Mouse (Mus musculus): ENCODE results near the gene Frrs1l.

Frrs1l gene

DNA sequence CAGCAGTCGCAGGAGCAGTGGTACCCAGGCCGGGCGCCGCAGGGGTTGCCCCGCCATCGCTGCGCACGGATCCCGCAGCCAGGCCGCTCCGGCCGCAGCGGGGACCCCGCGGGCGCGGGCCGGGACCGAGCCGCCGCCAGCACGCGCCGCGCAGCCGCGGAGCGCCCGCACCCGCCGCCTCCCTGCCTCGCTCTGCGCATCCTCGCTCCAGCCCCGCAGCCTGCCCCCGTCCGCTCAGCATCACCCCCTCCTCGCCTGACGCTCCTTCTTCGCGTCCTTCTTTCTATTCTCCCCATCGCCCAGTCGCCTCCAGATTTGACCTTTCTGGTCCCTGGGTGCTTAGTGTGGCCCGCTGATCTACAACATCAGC lies at the start of gene Frrs1l:
Gene Frrs1l, minus strand, starts transcription at position 177 of the 370 bp plus-strand sequence.
- no peak for DNase-seq

DNA sequence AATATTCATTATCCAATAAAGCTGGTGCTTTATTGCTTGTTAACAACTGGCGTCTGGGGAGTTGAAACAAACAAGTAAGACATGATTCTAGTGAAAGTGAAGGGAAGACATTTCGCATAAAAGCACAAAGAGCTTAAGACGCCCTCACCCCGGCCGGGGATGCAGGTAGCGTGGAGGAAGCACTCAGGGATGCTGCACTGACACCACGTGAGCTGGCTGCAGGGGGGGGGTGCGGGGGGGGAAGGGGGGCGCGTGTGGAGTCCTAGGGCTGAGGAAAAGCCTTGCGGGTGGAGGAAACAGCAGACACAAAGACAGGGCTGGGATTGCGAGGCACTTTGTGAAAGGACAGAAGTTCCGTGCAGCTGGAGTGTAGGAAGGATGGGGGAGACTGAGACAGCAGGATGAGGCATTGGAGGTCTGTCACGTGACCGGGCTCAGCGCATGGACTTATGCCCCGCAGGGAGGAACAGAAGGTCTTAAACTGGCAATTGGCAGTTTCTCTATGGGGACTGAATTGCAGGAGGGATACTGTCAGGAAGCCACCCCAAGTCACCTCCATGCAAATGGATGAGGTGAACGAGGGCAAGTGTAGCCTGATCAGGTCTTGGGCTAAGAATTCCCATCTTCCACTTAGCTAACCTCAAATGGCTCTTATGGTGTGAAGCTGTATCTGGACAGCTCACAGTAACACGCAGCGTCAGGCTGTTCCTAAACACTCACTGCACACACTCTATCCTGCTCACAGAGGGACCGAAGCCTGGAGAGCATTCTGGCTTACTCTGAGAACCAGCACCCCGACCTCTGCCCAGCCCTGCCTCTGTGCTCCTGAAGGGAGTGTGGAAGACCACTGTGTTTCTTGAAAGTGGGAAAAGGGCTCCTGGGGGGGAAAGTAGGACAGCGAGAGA lies 49.2 kb upstream of the Frrs1l start:
- DNase-seq: no peak

DNA sequence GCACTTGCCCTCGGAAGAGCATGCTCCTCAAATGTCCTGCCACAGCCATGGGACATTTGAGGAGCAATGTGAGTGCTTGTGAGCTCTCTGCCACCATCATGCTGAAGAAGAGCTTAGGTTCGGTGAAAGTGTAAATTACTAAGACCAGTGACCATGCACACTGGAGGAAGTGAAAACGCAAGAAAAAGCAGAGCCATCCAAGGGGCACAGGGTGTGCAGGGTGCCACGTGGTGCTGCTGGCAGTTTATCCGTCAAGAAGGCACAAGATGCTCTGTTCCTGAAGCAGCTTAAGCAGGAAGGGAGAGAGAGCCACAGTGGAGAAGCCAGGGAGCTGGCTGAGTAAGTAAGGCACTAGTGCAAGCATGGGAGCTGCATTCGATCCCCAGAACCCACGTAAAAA lies 47.4 kb upstream of the Frrs1l start:
- no peak for DNase-seq

DNA sequence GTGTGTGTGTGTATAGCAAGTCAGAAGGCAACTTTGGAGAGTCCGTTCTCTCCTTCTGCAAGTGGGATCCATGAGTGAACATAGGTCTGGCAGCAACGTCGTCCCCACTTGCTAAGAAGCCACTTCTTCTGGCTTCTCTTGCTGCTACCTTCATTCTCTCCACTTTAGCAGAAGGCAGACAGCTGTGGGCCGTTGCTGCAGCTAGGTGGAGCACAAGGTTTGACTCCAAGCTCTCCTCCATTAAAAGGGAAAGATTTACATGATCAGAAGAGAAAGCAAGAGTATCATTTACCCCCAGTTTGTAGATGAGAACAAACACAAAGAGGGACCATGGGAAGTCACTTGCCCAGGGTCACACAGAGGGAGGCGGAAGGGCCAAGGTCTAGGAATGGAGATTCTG lies 44.0 kb upstream of the Frrs1l start:
- no peak for DNase-seq

DNA sequence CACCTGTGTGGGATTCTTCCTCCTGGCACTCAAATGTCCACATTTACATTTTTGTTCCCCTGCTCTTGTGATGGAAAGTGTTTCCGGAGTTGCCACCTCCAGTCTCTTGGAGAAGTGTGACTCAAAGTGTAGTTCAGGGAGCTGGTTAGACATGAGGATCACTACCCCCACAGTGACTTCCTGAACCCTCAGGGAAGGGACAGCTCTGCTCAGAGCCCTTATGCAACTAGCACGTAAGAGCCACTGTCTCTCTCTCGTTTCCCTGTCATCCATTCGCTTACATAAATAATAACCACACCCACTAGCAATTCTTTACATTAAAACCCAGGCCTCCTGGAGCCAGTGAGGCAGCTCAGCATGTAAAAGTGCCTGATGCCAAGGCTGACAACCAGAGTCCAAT lies 41.2 kb upstream of the Frrs1l start:
- no peak for DNase-seq

DNA sequence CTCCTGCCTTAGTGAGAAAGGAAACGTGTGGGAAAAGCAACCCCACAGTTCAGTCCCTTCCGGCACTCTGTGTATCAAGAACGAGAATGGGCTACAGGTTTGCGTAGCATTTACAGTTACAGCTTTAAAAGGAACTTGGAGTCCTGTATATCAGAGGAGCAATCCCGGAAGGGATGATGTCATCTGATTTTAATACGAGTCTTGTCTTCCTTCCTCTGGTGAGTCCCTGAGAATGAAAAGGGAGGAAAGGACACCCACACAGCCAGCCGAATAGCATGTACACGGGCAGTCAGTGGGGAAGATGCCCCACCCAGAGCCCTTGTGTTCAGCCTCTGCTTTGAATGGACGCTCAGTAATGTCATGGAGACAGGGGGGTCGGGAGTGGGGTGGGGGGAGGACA lies 37.8 kb upstream of the Frrs1l start:
- DNase-seq: no peak

DNA sequence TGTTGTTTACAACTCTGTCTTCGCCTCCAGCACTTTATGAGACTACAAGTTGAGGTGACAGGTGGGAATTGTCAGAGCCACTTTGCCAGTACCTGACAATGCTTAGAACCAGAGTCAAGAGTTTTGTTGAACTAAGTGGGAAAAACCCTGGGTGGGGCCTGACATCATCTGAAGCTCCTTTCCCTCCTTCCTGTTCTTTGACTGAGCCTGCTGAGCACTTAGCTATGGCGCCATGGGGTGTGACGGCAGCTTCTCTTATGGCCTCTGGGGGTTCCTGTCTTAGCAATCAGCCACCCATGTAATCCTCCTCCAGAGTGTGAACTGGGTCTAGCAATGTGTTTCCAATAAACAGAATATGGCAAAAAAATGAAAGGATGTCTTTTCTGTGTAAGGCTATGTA lies 33.3 kb upstream of the Frrs1l start:
- DNase-seq: no peak

DNA sequence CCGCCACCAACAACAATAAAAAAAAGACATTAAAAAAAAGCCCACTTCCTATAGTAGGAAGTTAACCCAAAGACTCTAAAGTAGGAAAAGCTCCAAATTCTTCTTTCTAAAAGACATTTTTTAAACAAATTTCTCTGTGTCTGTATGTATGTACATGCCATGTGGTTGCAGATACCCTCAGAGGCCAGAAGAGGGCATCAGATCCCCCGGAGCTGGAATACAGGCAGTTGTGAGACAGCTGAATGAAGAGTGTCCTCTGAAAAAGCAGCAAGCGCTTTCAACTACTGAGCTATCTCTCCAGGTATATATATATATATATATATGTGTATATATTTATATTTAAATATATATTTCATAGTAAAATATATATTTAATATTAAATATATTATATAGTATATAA lies 31.1 kb upstream of the Frrs1l start:
- DNase-seq: no peak

DNA sequence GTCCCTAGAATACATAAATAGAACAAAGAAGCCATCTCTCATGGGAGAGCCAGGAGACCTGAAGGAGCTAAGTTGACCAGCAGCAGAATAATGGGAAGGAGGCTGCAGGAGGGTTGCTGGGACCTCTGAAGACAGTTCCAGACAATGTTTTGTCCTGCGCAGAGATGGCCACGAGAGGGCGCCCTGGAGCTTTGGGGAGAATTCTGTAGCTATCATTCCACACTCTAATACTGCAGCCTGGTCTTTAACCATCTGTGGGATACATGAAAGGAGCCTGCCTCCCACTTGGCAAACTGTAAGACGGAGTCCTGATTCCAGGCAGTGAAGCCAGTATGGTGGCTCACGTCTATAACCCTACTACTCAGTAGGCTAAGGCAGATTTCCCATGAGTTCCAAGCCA lies 27.0 kb upstream of the Frrs1l start:
- peak; percentile 66 to 76 for DNase-seq

DNA sequence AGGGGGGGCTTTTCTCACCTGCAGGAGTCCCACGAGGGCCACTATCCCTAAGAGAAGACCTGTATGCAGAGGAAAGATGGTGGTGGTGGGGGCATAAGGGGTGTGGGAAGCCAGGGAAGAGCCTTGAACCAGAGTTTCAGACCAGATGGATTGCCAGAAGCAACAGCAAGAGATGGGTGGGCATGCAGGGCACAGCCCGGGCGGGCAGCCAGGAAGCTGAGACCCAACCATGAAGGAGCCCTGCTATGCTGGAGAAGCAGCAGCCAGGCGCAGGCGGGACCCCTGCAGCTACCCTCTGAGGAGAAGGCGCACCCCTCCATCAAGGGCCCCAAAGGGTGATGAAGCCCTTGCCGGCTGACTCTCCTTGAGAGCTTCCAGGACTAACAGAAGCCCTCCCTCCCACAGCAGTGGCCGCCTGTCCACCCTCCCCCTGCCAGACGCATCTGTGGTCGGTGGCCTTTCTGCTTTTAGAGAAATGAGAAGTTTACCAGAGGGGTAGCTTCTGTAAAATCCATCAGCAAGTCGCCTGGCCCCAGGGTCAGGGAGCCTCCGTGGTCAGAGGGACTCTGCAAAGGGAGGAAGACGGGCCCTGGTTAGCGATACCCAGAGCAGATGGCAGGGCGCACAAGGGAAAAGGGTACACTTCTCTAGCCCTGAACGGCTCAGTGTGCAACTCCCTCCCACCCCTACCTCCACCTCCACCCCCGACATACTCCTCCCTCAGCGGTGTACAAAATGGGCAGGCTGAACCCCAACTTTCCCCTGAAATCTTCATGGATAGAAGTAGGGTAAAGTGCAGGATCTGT lies 26.4 kb upstream of the Frrs1l start:
- no peak for DNase-seq

DNA sequence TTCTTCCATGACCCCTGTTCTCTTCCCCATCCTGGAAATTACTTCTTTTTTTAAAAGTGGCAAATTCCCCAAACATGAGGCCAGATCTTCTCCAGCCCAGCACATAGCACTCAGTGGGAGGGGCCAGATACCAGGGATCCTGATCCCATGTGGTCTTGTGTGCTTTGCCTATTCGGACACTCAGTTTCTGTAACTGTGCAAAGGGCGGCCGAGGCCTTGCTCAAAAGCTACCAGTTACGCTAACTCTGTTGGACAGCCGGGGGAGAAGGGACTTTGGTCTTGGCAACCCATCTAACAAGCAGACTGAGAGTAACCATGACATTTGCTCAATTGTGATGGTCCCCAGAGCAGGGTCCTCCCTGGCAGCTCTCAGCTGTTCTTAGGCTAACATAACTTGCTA lies 24.8 kb upstream of the Frrs1l start:
- no peak for DNase-seq

DNA sequence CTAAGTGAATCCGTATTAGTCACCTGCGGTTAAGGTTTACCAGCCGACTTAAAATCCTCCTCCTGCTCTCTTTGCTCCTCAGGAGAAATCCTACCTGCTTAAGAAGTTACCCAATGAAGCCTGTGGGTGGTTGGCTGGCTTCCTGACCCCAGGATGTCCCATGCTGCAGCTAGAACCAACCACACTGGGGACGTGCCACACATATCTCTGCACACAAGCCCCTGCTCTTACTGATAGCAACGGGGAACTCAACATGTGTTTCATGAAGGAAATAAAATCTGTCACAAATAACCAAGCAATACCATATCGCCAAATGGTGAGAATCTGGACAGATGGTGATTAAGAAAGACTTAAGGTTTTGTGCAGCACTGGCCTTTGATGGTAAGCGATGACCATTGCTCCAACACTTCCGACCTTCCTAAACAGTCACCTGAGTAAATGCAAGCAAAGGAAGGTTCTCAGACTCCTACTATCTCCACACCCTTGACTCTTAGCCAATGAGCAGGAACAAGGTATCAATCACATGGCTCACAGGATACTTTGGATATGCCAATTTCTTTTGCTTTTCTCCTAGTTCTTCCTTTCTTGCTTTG lies 21.4 kb upstream of the Frrs1l start:
- no peak for DNase-seq

DNA sequence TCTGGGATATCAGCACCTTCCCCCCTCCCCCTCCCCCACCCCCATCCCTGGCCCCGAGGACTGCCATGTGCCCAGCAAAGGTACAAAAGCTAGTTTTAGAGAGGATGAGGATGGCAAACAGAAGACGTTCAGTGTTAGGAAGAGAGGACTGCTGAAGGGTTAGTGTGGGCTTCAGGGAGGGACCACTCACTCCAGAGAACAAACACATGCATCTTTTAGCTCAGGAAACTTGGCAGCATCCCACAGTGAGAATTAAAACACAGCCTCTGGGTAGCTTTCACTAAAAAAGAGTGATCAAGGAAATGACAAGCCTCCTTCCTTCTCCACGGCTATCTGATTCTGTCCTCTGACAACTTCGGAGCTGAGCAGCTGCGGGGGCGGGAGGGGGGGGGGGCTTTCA lies 20.7 kb upstream of the Frrs1l start:
- DNase-seq: no peak

DNA sequence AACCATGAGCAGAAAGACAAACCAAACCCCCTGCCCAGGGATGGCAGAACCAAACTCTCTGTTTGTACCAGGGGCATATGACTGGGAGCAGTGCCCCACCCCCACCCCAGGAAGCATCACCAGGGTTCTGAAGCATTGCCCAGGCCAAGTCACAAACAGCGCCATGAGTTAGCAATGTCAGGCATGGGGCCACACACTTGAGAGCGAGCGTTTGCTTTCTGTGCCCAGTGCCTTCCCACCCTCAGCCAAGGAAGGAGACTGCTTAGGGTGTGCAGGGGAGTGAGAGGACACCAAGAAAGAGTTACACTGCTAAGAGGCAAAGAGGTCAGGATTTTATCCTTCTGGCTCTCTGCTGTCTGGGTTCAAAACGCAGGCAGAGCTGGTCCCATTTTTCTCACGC lies 20.2 kb upstream of the Frrs1l start:
- no peak for DNase-seq

DNA sequence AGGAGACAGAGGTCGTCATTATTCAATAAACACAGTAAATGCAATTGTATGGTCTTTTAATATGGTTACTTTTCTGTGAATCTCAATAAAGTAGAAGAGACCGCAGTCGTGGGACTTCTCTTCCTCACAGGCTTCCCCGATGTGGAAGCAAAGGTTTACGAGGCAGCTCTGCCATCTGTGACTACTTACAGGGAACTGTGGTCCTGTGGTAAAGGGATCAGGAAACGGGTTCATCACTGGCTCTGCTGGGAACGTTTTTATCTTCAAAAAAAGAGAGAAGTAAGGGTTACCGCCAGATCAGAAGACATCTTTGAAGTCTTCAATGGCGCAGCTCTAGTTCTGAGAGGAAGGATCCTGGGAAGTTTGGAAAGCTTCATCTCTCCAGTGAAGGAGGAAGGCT lies 17.5 kb upstream of the Frrs1l start:
- no peak for DNase-seq

DNA sequence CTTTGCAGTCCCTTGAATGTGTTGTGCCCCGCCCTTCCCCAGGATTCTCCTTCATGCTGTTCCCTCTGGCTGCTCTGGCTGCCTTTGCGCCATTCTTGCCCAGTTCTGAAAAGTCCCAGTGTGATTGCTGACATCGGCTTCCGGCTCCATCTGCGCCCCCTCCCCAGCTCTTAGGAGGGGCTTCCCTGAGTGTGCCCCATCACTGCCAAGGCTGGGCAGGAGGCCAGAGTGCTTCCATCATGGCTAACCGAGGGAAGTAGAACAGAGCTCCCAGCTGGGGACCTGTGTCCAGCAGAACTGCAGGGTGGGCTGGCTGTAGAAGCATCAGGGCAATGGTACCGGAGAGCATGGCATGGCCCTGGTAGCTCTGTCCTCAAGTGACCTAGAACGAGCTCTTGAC lies 14.8 kb upstream of the Frrs1l start:
- no peak for DNase-seq

DNA sequence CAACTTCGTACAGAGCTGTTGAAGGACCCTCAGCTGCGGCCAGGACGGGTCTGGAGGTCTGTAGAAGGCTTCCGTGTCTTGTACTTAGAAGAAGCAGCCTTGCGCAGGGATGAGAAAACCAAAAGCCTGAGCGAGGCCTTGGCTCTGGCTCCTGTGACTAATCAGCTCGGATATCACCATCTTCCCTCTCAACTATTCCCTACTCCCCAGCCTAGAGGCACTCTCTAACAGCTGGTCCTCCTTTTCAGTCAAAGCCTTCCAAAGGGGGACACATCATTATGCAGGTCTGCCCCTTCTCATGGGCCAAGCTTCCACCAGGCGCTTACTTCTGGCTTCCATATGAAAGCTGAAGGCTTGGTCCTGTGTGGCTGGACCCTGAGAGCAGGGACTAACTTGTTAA lies 13.7 kb upstream of the Frrs1l start:
- no peak for DNase-seq

DNA sequence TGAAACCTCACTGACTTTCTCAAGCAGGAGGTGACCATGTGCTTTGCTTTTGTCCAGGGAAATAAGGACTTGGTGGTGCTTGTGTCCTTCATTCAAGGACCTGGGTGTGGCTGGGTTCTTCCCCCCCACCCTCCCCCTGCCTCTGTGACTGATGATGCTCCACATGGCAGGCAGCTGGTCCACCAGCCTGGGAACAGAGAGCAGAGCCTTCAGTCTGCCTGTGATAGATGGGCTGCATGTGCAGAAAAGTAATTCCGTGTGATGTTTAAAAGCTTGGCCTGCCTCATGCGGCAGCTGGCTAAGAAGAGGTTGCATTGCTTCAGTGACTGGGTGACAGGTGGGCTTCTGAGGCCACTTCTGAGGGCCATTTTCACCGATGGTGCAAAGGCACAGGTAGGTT lies 12.6 kb upstream of the Frrs1l start:
- no peak for DNase-seq

DNA sequence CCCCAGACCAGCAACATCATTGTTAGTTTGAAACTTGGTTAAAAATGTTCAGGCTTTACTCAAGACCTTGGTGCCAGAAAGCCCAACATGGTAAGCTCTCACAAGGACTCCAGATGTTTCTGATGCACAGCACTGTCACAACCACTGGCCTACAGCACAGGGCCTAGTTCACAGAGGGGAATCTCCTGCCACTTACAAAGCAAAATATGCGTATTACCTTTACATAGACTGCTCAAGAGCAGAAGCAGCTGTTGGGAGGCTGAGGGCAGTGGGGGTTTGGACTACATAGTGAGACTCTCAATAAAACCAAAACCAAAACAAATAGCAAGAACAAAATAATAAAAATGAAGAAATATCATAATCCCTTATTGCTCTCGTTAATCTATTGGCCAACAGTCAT lies 11.2 kb upstream of the Frrs1l start:
- no peak for DNase-seq

DNA sequence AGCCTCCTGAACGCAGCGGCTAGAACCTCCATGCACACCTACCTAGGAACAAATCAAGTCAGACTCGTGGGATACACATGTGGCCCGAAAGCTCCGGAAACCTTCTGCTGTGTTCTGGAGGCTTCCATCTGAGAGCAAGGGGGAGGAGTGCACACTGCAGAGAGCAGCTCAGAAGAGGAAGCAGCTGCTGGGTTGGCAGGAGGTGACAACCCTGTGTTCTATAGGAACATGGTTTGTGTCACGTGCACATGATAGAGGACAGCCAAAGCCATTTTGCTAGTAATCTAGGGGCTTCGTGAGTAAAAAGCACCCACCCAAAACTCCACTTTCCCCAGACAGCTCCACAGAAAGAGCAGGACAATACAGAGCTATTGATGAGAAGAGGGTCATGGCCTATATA lies 3.1 kb upstream of the Frrs1l start:
- DNase-seq: peak; percentile 24 to 45

DNA sequence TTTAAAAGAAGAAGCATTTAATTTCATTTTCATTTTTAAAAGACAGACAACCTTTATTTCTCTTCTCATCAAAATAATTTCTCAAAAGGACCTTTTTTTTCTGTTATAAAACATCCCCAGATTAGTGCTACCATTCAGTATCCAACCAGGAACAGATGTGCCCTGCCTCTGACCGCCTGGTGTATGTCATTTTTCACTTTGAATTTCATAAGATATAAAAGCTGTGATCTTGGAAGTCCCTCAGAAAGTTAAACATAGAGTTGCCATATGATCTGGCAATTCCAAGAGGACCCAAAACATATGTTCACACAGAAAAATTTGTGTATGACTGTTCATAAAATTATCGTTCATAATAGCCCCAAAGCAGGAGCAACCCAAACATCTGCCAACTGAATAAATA lies 1.8 kb upstream of the Frrs1l start:
- no peak for DNase-seq

DNA sequence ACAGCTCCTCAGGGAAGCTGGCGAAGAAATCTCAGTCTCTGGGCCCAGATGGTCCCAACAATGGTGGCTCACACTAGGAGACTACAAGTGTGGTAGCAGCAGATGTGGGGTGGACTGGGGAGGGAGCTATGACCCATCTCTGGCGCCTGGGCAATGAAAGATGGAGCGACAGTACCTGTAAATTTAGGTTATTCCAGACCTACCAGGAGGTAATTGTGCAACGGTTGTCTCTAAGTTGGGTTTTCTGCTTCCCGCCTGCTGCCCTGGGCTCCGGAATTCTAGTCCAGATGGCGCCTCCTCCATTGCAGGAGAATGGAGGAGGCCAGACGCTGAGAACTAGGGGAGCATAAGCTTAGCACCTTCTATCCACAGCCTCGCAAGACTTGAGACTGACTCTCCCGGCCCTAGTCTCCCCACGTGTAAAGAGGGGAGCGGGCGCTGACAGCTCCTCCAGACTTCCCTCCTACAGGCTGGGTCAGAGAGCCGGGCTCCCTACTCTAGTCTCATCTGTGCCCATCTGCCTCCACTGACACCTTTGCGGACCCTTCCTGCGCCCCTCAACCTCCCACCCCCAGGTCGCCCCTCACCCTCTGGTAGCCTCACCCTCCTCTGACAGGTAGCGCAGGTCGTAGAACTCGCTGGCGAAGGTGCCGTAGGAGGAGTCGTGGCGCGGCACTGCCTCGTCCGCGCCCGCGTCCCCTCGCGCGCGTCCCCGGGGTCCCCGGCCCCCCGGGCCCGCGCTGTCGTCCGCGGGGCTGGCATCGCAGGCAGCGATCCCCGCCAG lies 568 bp downstream of the Frrs1l start:
- no peak for DNase-seq

DNA sequence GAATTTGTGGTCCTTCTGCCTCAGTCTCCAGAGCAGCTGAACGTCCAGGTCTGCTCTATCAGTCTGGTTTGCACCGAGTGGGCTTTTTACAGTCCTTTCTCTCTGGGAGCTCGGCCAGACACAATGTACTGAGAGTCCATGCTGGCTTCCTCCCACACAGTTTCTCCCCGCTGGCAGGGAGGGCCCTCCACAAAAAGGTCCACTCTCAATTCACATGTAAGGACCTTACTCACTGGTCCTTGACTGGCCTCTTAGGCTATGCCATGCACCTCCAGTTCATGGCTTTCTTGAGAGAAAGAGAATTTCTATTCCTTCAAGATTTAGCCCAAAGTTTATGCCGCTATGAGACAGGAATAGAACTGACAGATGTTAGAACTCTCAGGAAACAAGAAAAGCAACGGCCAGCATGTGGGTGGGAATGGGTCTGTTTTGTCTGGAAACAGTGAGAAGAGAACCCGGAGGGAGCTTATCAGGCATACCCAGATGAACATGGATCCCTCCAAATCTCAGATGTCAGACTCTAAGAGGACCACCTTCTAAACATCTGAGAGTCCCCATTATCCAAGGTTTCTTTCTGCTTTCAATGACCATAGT lies 24.5 kb downstream of the Frrs1l start:
- DNase-seq: no peak

Measured in thymus, postnatal 36 days (tissue).